Mouse (Mus musculus) testis, adult 2 months (tissue): ENCODE results near the gene Gm47955.

Experiments
- CTCF ChIP-seq: fragments of 200-500 bp; IDR thresholded peaks from 2 replicates; pipeline ENCODE4 v1.5.1; 2012; ENCODE audit warnings: low read depth, mild to moderate bottlenecking, inconsistent platforms, low read length, moderate library complexity; ENCODE audit not compliant: control insufficient read depth, insufficient read depth, insufficient replicate concordance
- POLR2A ChIP-seq: fragments of 200-500 bp; IDR thresholded peaks from 2 replicates; pipeline ENCODE4 v1.6.1; 2012; ENCODE audit warnings: low read depth, mild to moderate bottlenecking, inconsistent platforms, low read length, moderate library complexity; ENCODE audit not compliant: control insufficient read depth

DNA sequence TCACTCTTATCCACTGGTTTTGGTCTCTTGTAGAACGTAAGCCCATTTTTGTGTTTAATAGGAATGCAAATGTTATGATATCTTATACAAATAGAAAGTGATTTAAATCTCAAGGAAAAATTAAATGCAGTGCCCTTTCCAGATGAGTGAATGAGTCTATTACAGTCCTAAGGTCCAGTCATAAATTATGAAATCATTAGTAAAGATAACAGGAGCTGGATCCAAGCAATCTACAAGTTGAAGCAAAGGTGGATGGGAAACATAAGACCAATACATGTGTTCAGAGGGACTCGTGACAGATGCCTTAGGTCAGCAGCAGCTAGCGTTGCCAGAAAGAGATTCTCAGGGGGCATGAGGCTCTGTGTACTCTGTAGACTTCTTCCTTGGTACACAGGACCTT lies 31.5 kb downstream of the Gm47955 start:
- no peak for TF ChIP-seq CTCF
- TF ChIP-seq POLR2A = no peak
